Mouse (Mus musculus): ENCODE data around the gene Fam122a.

DNA sequence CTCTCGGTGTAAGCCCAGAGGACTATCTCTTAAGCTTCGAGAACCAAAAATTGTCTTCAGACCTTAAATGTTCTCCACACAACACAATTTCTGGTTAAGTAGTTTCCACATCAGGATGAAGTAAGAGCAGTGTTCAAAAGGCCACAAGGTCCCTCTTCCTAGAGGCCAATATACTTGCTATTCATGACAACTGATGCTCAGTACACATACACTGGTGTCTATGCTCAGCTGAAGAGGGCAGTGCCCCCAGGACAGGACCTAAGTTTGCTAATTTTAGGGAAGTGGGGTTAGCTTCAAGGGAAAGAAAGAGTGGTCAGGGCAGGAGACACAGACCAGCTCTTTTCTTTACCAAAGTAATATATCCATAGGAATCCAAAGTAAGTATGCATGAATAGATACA is 45.8 kb downstream of the Fam122a start:
- TF ChIP-seq USF1 (IDR thresholded peaks at IDR 0.05; ENCODE audit: low read depth) (no peak), CEBPB (IDR thresholded peaks at IDR 0.05; ENCODE audit: low read depth) (no peak), CTCF (IDR thresholded peaks at IDR 0.05; ENCODE audit: control insufficient read depth, insufficient read depth, insufficient read length) (no peak), FOSL1 (IDR thresholded peaks at IDR 0.05; ENCODE audit: insufficient read depth, low read length, poor library complexity, severe bottlenecking) (no peak), MAX (IDR thresholded peaks at IDR 0.05) (no peak)

Measured in C2C12 (cell line).